Mouse (Mus musculus) CH12F3 (cell line): ENCODE measurements around the gene Was.
"Not testable (repeated sequence)": the region's sequence is repeated elsewhere in the genome, so short reads cannot be mapped to it uniquely, and the experiment has no call there.

ENCODE experiments used
- in situ Hi-C: fragments of 300-500 bp; cut with MboI; formaldehyde crosslinking; loops from 2 replicates; pipeline ENCODE4 v1.14.3; 2020; ENCODE audit warnings: low sequenced_read_pairs

Gene Was

GRCm38 (mm10) chrX:8075104-8075503 is 15.2 kb downstream of the Was start:
- in situ Hi-C loops: no loop called here

GRCm38 (mm10) chrX:8074430-8075014 is 15.8 kb downstream of the Was start, which contains the start of gene Suv39h1:
Gene Suv39h1, minus strand, starts transcription at chrX:8074760.
- in situ Hi-C loops: no loop called here

DNA sequence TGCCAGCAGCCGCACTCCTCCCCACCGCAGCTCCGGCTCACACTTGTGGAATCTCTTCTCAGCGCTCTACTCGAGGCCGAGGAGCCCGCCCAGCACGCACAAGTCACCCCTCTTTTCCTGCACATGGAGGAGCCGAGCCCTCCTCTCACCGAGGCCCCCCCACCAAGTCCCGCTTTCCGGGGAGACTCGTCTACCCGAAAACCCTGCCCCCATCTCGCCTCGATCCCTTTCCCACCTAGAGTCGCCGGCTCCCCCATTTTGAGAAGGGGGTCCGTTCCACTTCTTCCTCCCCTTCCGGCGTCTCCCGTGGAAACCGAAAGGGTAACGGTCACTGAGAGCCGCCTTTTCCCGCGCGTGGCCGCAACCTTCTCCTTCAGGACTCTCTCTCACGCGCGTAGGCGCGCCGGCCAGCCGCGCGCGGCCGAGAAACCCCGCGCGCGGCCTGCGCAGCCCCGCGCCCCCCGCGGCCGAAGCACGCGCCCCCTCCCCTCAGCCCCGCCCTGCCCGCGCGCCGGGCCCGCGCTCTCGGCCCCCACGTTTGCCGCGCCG is 16.3 kb downstream of the Was start:
- in situ Hi-C loops: no loop called here

DNA sequence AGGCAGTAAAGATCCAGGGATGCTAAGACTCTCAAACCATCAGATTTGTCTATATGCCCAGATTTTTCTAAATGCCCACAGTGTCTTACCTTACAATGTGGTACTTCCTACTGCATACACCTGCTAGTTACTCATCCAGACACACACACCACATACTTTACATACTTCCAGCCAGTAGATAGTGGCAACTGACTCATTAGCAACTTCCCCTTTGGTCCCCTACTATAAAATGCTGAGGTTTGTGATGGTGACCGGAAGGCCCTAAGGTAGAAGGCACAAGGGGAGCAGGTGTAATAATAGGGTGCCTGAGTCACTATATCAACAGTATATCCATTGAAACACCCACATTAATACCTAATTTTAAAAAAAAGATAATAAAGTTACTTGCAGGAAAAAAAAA is 21.1 kb downstream of the Was start:
- in situ Hi-C loops: no loop called here

GRCm38 (mm10) chrX:8051044-8051781 is 39.1 kb downstream of the Was start:
- in situ Hi-C loops: not testable (repeated sequence)

- in situ Hi-C loops: no loop called here
Observed at GRCm38 (mm10) chrX:8033009-8033408, 57.3 kb downstream of the Was start.
